Mouse (Mus musculus): ENCODE measurements around the gene Srxn1.

DNA sequence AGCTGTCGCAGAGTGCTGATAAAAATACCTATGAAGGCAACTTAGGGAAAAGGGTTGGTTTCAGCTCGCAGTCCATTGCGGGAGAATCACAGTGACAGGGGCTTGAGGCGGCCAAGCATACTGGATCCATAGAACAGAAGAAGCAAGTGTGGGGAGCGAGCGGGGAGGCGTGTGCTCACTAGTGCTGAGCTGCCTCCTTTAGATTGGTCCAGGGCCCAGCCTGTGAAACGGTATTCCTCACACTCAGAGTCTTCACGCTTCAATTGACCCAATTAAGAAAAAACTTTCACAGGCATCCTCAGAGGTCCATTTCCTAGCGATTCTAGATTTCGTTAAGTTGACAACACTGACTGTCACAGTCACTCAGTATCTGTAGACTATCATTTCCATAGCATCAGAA lies 35.6 kb downstream of the Srxn1 start:
- no peak for TF ChIP-seq CTCF (IDR thresholded peaks at IDR 0.05; ENCODE audit: low read depth)
- TF ChIP-seq EP300 (IDR thresholded peaks at IDR 0.05; ENCODE audit: low read depth), result no peak
